Mouse (Mus musculus) regulatory T cell (primary cell): ENCODE data around the gene Bsdc1.

Experiments
- in situ Hi-C: fragments of 300-600 bp; cut with MboI, MseI; formaldehyde crosslinking; loops from one replicate; pipeline ENCODE4 v1.15.1; 2025; ENCODE audit warnings: high pct_unique_total_duplicates

Gene Bsdc1

DNA sequence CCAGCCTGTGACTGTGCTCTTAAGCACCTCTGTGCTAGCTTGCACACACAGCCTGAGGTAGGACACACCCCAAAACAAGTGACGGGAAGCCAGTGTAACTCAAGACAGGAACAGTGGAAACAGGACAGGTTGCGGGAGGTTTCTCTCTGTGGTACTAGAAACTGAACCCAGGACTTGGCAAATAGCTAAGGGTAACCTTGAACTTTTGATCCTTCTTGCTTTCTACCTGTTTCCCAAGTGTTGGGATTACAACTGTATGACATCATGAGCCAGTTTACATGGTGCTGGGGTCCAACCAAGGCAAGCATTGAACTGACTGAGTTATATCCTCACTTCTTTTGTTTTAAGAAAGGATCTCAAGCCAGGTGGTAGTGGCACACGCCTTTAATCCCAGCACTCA, 18.5 kb downstream of the Bsdc1 start:
- in situ Hi-C loops, result loop anchor here (5.0 kb wide), 1 partner anchor 83 kb away; no protein-coding TSS in a partner anchor

GRCm38 (mm10) chr4:129481090-129481489, 19.7 kb downstream of the Bsdc1 start:
- in situ Hi-C loops, result loop anchor here (5.0 kb wide), 1 partner anchor 84 kb away; no protein-coding TSS in a partner anchor

DNA sequence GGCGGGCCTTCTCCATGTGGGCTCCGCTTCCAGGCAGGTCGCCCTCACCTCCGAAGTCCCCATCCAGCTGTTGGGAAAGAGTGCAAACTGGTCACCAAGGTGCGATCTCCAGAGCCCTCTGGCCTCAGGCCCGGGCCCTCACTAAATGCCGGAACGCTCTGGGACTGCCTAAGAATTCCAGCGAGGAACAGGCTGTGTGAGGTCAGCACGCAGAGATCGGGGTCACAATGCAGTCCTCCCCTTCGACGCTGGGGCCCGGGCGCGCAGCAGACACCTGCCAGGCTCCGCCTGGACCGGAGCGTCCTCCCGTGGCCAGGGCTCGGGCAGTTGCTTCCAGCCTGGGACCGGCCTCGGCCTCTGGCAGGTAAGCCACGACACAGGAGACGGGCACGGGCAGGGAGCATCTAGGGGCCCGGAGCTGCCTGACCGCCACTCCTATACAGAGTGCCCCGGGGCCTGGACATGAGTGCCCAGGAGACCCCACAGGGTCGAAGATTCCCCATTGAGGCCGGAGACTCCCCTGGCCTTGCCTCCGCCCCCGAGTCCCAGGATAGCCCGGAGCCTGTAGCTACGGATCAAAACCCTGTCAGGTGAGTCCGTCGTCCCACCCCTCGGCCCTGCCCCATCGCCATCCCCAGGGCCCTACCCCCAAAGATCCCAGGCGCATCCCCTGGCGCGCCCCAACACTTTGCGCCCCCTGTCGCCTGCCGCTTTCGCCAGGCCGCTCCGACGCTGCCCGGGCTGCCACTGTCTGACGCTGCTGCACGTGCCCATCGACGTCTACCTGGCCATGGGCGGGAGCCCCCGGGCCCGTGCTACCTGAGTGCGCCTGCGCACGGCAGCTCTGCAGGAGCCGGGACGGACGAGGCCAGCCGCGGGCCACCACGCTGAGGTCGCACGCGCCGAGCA, 29.8 kb downstream of the Bsdc1 start, which contains the start of the genes Tssk3 and Fam229a:
Gene Tssk3 (minus strand): TSS at position 51 of the 909 bp plus-strand sequence.
Gene Fam229a (plus strand): TSS at position 219 of the 909 bp plus-strand sequence.
- in situ Hi-C loops, result no loop called here

DNA sequence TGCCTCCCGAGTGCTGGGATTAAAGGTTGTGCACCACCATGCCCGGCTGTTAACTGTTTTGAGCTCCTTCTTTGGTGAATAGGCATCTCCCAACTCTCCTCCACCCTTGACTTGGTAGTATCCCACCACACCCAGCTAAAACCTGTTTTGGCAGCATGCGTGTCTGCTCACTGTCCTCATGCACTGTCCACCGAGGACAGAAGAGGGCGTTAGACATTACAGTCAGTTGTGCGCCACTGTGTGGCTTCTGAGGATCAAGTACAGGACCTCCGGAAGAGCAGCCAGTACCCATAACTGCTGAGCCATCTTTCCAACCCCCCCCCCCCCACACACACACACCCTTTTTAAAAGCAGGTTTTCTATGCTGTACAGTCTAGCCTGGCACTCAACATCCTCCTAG, 33.3 kb downstream of the Bsdc1 start:
- in situ Hi-C loops, result no loop called here

DNA sequence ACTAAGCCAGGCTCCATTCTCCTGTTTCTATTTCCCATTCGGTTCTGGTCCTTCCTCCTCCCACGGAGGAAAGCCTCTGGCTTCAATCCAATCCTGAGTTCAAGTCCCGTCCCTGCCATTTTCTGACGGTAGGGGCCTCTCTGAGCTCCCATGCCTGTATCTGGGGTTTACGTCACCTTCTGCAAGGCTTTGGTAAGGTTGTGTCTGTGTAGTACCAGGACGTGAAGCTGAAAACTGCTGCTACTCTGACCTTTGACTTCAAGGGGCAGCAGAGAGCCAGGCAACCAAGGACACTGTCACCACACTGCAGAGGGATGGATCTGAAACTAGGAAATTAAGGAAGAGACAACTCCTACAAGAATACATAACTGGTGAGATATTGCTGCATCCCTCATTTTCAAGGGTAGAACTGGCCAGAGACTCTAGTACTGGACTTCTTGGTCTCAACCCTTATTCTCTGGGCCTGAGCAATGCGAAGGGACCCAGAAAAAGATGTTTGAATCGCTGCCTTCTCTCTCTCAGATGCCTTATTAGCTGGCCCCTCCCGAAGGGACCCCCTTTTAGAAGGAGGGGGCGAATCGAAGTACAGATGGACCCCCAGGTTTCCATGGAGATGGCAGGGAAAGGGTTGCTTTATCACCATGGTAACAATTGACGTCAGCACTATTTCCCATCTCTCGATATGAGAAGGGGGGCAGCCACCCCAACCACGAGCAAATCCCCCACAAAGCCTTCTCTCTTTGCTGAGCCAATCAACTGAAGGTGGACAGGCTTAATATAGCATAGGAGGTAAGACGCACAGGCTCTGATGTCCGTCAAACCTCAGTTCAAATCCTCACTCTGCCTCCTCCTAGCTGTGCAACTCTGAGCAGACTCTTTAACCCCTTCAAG, 34.5 kb downstream of the Bsdc1 start:
- in situ Hi-C loops, result no loop called here

DNA sequence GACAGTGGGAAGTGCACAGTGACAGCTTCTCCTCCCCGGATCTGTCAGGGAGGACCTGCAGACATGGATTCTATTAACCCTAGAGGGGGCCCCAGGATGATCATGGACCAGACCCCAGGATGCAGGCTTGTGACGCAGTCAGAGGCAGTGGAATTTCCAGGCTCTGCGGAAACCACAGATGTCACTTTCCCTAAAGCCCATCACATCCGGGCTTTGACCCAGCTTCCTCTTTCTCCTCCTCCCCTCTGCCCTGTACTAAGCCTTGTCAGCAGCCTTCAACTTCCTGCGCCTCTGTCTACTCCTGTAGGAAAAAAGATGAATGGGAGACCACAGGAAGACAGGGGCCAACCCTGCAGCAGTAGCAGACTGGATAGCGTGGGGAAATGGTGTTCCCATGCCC, 35.2 kb downstream of the Bsdc1 start:
- in situ Hi-C loops, result no loop called here

GRCm38 (mm10) chr4:129498941-129499340, 37.6 kb downstream of the Bsdc1 start:
- in situ Hi-C loops, result no loop called here

DNA sequence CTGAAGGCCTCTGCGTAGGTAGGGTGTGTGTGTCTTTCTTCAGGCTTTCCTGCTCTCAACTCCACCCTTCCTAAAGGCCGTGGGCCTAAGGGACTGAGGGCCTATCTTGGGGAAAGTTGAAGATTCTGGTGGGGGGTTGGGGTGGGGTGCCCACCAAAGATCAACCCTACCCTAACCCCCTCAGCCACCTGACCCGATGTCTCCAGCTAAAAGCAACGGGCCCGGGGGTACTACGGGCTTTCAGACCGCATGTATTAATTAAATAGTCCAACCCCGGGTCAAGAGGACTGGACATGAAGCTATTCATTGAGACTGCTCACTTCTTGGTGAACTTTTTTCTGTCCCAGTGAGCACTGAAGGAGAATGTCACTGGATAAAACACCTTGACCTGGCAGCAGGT, 38.6 kb downstream of the Bsdc1 start:
- in situ Hi-C loops, result no loop called here

GRCm38 (mm10) chr4:129500607-129501566, 39.5 kb downstream of the Bsdc1 start:
- in situ Hi-C loops, result no loop called here

DNA sequence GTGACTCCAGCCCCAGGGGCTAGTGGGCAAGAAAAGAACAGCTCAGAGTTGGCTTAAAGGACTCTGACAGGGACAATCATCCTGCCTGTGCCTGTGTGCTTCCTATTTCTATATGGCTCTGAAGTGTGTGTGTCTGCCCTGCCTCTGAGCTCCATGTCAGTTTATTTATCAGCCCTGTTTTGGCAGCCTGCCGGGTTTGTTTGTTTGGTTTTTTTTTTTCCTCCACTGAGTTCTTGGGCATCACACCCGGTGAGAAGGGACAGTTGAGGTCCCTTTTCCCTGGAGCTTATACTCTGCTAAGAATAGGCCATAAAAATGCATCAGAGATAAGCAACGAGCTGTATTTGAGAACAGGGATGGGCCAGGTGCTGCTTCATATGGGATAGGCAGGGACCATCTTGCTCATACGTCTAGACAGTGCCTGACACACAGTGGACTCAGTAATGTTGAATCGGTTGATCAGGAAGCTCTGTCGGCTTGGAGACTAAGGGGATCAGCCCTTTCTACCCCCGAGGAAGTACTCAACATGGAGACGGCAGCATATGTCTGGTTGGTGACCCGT, 41.0 kb downstream of the Bsdc1 start:
- in situ Hi-C loops, result no loop called here

- in situ Hi-C loops, result no loop called here
Observed at GRCm38 (mm10) chr4:129502901-129503444, 41.6 kb downstream of the Bsdc1 start.

DNA sequence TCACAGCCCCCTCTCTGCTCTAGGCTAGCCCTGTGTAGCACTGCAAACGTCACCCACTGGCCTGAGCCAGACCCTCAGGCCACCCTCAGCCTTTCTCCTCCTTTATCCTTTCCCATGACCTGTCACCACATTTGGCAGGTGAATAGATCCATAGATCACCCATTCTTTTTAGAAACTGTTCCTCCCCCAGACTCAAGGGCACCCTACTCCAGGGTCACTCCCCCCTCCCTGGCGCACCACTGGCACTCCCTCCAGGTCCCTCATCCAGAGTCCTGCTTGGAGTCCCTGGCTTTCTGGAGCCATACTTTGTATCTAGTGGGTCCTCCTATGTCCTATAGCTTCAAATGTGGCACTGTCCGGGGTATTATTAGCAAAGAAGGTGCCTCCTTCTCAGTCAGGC, 44.1 kb downstream of the Bsdc1 start:
- in situ Hi-C loops, result no loop called here

- in situ Hi-C loops, result no loop called here
Observed at GRCm38 (mm10) chr4:129507434-129508236, 46.3 kb downstream of the Bsdc1 start.

DNA sequence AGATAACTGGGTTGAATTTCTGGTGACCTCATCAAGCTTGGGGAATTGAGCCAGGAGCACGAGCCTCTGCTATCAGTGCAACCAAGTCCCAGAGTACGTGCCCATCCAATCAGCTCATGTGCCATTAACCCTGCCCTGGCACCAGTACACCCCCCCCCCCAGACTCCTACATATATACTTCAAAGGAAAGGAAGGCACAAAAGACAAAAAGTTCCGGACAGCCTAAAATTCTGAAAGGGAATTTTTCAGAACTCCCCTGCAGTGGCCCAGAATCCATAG, 46.8 kb downstream of the Bsdc1 start:
- in situ Hi-C loops, result no loop called here

GRCm38 (mm10) chr4:129508834-129509600, 47.6 kb downstream of the Bsdc1 start:
- in situ Hi-C loops, result no loop called here

GRCm38 (mm10) chr4:129509650-129510049, 48.3 kb downstream of the Bsdc1 start:
- in situ Hi-C loops, result no loop called here

DNA sequence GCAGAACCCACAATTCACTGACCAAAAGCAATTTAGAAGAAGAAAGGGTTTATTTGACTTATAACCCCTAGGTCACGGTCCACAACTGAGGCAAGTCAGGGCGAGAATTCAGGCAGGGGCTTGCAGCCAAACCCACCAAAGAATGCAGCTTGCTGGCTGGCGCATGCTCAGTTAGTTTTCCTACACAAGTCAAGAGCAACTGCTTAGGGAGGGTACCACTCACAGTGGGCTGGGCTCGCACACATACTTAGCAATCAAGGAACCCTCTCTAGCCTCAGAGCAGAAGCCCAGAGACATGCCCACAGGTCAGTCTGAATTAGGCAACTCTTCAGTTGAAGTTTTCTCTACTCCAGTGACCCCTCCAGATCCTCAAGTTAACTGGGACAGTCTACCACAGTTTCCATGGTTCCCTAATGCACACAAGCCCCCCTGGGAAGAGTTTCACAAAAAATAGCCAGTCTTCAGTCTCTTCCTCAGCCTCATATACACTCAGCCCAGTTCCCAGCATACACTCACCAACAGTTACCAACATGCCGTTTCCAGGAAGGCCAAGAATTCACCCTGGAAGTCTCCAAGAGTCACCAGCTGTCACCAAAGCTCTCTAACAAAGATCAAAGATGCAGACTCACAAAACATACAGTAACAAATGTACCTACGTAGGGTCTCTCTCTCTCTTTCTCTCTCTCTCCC, 49.5 kb downstream of the Bsdc1 start:
- in situ Hi-C loops, result no loop called here

DNA sequence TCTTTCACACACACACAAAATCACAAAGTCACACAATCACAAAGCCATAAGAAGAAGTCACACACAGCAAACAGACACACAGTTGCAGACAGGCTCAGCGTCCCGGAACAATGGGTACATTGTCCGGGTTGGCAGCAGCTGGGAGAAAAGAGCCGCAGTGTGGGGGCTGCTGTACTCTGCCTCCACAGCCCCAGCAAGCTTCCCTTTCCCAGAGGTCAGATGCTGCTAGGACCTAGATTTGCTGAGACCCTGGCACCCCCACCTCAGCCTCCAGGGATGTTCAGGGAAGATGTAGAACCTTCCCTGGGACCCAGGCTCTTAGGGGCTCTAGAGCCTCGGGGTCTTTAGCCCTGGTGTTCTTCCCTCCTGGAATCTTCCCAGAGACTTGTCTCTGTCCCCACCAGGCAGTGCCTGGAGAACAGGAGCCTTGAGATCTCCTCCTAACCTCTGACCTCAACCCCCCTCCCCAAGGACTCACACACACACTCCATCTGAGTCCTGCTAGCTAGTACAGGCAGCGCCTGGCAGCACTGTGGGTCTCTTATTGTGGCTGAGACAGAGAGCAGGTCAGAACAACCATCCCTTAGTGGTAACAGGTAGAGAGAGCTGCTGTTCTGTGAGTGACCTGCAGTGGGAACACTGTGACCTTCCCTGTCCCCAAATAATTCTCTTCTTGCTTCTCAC, 50.2 kb downstream of the Bsdc1 start:
- in situ Hi-C loops, result no loop called here
